Mouse (Mus musculus) megakaryocyte, adult 5-6 weeks (primary cell): ENCODE measurements around the gene Fam53b. TPM values are rescaled to one million over a fixed set of nuclear protein-coding genes. Genes with fewer than 3 reads are reported as not detected.
A peak's percentile ranks its signal among the peaks of the same experiment; 100 is the strongest.

Experiments used
- ATAC-seq: 2 replicates; pipeline ENCODE4 v1.8.0; 2016; ENCODE audit warnings: mild to moderate bottlenecking, inconsistent platforms; ENCODE audit not compliant: poor library complexity, severe bottlenecking
- total RNA-seq, 2 experiments: library from RNA; stranded (forward) in 1 of 2; stranded (reverse) in 1 of 2; fragments of 153-499, 151-499 nt in 1 of 2; fragments of 221-1000, 200-1000 nt in 1 of 2; gene quantifications; 2 replicates each; pipeline versions ENCODE4 v1.2.3 to v1.2.4; 2015 to 2017

Fam53b gene
- total RNA-seq, 2 experiments from 2014 or later: 11.3 to 21.7 TPM

DNA sequence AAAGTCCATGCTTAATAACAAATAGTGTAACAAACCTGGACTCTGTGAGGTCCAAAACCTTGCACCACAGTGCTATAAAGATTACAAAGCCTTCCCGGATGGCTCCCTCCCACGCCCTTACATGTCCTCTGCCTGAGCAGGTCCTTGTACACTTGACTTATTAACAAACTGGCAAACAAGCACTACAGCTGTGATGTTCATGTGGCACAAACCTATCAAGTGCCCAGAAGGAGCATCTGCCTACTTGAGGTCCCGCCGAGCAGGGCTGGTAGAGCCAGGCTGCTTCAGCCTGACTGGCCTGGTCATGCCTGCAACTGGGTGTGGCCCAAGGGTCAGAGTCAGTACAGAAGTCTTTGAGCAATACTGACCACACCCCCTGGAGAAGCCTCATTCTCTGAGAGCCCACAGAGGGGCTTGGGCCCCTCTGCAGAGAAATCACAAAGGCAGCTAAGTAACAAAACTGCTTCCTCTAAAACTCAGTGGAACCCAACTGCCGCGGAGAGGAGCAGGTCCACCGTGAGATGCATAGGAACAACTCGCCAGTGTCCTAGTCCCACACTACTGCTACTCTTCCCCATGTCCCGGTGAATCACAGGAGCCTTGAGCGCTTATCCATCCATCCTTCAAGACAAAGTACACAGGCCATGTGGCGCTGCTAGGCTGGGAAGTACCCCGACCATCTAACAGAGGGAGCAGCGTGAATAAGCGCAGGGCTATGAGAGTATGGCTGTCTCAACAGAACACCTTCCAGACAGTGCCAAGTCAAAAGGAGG is 23.1 kb downstream of the Fam53b start:
- peak; percentile 72 for ATAC-seq

DNA sequence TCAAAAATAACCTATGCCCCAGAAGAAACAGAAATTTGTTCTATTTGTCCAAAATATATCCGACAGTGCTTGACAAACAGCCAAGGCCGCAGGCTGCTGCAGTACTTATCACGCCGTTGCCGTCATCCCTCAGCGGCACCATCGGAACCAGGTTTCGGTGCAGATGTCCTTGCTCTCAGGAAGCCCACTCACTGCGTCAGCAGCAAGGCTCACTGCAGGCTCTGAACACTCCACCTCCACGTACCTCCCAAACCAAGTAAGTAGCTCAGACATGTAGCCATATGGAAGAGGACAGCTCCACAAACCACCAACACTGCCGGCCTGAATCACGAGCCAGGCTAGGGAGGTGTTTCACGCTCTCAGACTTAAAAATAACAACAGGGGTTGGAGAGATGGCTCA is 24.9 kb downstream of the Fam53b start:
- ATAC-seq: no peak

DNA sequence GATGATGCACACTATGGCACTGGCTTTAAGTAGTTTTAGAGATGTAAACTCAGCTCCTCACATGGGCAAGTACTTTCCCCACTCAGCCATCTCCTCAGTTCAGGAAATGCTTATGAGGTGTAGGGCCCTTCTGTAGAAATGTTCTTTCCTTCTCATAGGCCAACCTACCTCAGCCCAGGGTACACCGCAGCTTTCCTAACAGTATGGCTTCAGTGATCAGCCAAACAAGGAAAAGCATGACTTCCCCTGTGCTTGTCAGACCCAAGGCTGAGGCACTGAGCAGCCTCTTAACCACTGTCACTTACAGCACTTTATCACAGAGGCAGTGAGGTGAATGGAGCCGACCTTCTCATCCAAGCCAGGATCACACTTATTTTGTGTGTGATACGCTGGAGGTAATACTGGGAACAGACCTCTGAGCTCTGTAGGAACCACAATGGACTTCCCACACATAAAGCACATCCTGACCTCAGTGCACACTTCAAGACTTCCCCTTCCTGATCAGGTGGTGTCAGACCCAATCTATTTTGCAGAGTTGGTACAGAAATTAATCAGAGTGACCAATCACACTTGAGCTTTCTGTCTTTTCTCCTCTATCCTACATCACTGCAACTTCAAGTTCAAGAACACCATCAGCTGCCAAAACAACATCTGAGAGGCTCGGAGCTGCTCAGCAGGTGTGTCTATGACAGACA is 26.0 kb downstream of the Fam53b start:
- peak; percentile 45 for ATAC-seq

DNA sequence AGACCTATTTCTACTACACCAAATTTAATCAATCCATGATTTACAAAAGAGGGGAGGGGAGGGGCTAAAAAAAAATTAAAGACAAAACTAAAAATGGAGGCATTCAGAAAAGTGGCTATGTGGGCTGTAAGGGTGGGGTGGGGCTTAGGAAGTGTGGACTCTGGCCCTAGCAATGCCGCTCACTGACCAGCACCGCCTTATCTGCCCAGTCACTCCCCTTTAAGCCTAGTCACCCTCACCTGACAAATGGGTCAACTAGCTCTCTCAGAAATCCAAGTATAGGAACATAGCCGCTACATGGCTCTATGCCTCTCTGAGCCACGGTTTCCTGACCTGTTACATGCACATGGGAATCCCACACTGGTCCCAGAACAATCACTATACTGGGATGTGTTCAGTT is 26.7 kb downstream of the Fam53b start:
- no peak for ATAC-seq

GRCm38 (mm10) chr7:132786522-132786921 is 27.2 kb downstream of the Fam53b start:
- ATAC-seq: no peak

- no peak for ATAC-seq
Measured at GRCm38 (mm10) chr7:132786011-132786410, 27.7 kb downstream of the Fam53b start.

DNA sequence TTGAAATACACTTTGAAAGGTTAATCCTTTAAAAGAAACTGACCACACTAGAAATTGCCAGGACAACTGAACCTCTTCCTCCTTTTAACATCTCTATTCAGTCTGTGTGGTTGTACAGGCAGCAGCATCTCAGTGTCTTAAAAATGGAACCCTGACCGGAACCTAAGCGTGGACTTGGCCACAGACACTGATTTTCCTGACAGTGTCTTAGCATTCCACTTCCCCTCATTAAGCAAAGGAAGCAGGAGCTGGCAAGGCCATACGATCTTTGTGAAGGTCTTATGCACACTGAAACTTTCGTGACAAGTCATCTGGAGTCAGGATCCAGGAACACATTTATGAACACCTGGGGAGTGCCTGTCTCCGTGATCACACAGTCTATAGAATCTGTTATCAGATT is 29.6 kb downstream of the Fam53b start:
- no peak for ATAC-seq

GRCm38 (mm10) chr7:132781850-132782249 is 31.8 kb downstream of the Fam53b start:
- no peak for ATAC-seq

GRCm38 (mm10) chr7:132781130-132781814 is 32.4 kb downstream of the Fam53b start:
- ATAC-seq: no peak

DNA sequence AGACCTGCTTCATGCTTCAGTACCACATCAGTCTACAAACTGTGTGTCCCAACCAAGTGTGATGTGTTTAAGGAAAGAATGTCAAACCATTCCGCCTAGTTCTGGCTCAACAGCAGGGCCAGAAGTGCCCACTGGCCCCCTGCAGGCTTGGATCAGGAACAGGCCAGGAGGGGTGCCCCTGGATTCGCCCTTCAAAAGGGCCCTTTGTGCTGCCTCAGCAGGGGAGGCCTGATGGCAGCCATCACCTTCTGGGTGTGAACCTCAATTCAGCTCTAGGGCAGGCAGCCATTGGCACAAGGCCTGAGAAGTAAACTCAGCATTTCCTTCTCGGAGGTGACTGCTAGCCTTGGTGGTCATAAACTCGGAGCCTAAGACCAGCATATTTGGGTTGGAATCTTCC is 33.1 kb downstream of the Fam53b start:
- ATAC-seq: no peak

- no peak; the same call in 1 of the 2 replicates for ATAC-seq
Measured at GRCm38 (mm10) chr7:132778630-132779029, 35.1 kb downstream of the Fam53b start.

GRCm38 (mm10) chr7:132777728-132778453 is 35.8 kb downstream of the Fam53b start:
- ATAC-seq: no peak

DNA sequence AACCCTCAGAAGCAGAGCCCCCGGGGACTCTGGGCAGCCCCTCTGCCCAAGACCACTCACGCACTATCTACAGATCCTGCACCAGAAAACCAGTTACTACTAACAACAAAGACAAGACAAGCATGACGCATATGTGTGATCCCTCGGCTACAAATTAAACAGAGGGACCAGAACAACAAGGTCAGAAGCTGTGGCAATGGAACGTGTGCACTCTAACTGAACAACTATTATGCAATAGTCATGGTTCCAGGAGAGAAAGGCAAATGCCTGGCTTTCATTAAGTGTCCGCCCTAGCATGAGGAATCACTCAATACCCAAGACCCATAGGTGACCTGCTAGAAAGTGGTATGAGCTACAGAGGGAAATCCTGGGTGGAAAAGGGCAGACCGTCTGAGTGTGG is 36.6 kb downstream of the Fam53b start:
- ATAC-seq: no peak

GRCm38 (mm10) chr7:132776338-132777111 is 37.2 kb downstream of the Fam53b start:
- ATAC-seq: peak; percentile 65

GRCm38 (mm10) chr7:132775922-132776321 is 37.8 kb downstream of the Fam53b start:
- no peak for ATAC-seq

DNA sequence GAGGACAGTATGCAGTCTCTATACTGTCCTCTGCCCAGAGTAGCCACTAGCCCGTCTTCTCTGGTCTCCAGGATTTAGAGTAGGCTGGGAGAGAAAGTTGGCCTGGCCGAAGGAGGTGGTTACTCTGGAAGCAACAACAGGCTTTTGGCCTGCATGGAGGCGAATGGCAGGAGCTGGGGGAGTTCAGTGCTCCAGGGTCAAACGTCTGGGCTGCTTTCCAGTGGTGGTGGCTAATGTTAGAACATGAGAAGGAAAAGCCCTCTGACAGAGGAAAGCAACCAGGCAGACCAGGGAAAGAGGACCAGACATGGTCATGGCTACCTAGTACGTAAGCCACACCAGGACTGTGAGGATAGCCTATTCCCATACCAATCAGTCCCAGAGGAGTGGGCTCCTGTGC is 38.4 kb downstream of the Fam53b start:
- ATAC-seq: no peak

GRCm38 (mm10) chr7:132773011-132773705 is 40.5 kb downstream of the Fam53b start:
- no peak for ATAC-seq

- ATAC-seq: 0 out of 2 replicates have a peak, but pooled peaks have one; percentile 27
Measured at GRCm38 (mm10) chr7:132772440-132772839, 41.2 kb downstream of the Fam53b start.

DNA sequence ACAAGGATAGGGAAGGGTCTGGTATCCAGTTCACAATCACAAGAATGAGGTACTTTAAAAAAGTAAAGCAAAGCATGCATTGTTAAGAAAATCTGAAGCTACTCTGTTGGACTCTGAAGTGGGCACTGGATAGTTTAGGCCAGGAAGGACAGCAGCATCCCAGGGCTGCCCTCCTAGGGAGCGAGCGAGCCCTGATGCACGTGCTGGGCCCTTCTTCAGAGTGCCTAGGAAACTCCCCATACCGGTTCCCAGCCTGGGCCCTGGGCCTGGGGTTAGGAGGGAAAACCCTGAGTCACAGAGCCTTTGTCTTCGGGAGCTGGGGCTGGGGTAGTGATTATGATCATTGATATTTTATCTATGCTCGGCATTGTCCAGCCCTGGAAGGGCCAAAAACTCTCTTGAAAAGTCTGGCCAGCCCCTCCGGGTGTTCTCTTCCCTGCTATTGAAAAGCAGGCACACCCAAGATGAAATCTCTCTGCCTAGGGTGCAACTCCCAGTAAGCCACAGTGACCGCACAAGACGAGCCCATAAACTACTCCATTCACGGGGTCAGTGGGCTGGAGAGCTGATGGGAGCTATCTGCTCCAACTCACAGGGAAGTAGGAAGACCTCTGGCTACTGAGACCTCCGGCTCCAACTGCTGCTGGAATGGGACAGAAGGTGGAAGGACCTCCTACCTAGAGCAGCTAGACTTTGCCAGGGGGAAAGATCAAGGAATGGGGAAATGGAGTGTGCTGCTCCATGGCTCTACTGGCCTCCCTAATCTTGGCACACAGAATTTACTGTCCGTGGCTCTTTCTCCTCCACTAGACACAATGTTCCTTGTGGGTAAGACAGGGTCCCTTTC is 45.0 kb downstream of the Fam53b start:
- ATAC-seq: no peak
